Mouse (Mus musculus) brain, embryonic 14.5 days (tissue): ENCODE data around the gene Cux1.

Experiments used
- CTCF ChIP-seq: fragments of 200-500 bp; IDR thresholded peaks from 2 replicates; pipeline ENCODE4 v1.5.1; 2012; ENCODE audit warnings: inconsistent platforms, mild to moderate bottlenecking, moderate library complexity, borderline replicate concordance; ENCODE audit not compliant: insufficient read depth, insufficient read length; ENCODE audit errors: extremely low read depth
- POLR2A ChIP-seq: fragments of 200-500 bp; IDR thresholded peaks from 2 replicates; pipeline ENCODE4 v1.6.1; 2012; ENCODE audit warnings: mild to moderate bottlenecking, inconsistent platforms, borderline replicate concordance; ENCODE audit not compliant: poor library complexity, insufficient read depth, insufficient read length, severe bottlenecking; ENCODE audit errors: extremely low read depth

- no peak for TF ChIP-seq CTCF
- TF ChIP-seq POLR2A = no peak
Measured at GRCm38 (mm10) chr5:136485397-136485796, 81.9 kb downstream of the Cux1 start.
